Mouse (Mus musculus): Measurements from ENCODE around the gene Cul3.

GRCm38 (mm10) chr1:80325761-80326160 is 14.5 kb downstream of the Cul3 start:
- TF ChIP-seq EP300 (optimal IDR thresholded peaks at IDR 0.05): no peak
- no peak for TF ChIP-seq CTCF (IDR thresholded peaks at IDR 0.05; ENCODE audit: low read depth)
